Mouse (Mus musculus): ENCODE results near the gene B2m.
A peak's percentile ranks its signal among the peaks of the same experiment; 100 is the strongest.
"Not testable (repeated sequence)": the region's sequence is repeated elsewhere in the genome, so short reads cannot be mapped to it uniquely, and the experiment has no call there.

The B2m gene

GRCm38 (mm10) chr2:122147508-122148241 is at the start of gene B2m:
TSS of gene B2m (plus strand) at chr2:122147686.
- peak; percentile 94 to 95 for DNase-seq (ENCODE audit: low spot score in 2 of 2)

DNA sequence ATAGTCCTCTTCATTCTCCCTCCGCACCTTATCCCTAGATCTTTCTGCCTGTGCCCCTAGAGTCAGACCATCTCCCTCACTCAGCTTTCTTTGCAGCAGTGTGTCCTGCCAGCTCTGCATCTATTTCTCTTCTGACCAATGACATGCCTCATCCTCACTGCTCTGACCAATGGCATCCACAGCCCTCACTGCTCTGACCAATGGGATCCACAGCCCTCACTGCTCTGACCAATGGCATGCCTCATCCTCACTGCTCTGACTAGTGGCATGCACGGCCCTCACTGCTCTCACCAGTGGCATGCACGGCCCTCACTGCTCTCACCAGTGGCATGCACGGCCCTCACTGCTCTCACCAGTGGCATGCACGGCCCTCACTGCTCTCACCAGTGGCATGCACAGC is 49.8 kb upstream of the B2m start:
- not testable (repeated sequence) for DNase-seq (ENCODE audit: low spot score in 2 of 2)

GRCm38 (mm10) chr2:122102070-122102469 is 45.4 kb upstream of the B2m start:
- DNase-seq (ENCODE audit: low spot score in 2 of 2), result no peak

DNA sequence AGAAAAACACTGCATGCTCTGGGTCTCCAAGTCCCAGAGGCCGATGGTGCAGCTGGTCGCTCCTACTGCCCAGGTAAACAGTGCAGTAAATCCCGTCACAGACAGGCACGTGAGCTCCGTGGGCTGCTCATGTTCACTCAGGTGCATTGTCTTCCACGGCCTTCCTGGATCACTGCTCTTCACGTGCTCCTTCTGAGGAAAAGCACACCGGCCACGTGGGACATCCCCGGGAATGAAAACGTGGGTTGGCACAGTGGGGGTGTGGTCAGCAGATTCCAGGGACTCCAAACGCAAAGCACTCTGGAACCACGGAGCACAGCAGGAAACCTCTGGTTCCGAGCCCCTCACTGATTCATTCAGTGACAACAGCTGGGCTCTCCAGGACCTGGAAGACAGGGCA is 39.4 kb upstream of the B2m start:
- DNase-seq (ENCODE audit: low spot score in 2 of 2), result no peak

- DNase-seq (ENCODE audit: low spot score in 2 of 2), result no peak
Observed at GRCm38 (mm10) chr2:122109714-122110113, 37.8 kb upstream of the B2m start.

GRCm38 (mm10) chr2:122116888-122117287 is 30.6 kb upstream of the B2m start:
- DNase-seq (ENCODE audit: low spot score in 2 of 2), result no peak

DNA sequence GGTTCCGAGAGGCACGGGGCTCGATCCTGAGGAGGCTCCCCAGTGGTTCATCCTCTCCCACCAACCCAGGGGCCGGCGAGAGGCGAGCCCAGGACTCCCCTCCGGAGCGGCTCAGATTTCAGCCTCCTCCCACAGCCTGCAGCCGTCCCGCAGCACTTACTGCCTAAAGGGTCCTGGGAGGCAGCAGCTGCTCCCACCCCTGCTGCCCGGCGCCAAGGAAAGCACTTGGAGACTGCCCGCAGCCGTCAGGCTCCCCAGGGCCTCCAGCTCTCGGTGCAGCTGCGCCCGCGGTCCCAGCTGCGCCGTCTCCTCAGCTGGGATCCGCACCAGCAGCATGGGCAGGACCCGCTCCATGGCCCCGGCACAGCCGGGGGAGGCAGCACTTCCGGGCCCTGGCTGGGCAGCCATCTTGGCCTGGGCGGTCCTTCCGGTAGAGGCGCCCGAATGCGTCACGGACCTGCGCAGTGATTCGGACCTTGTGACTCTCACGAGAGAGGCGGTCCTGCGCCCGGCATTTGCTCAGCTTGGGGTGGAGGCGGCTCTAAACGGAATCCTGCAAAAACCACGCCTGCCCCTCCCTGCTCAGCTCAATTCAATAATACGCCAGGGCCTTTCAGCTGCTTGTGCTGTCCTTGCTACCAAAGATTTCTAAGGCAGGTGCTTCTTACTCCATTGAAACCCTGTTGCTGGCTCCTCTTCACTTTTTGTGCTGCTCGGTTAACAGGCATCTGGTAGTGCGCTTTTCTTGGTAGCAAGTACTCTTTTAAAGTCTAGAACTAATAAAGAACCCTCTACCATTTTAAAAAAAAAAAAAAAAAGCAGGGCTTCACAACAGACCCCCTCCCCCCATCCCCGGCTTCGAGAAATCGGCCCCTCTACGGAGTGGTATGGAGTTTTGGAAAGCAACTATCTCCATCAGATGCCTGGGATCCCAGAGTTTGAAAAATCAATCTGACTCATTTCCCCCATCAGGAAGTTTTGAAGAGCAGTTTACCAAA is 29.2 kb upstream of the B2m start, which contains the start of gene Spg11:
TSS of gene Spg11 (minus strand) at position 426 of the 998 bp plus-strand sequence.
- peak; percentile 95 to 98 for DNase-seq (ENCODE audit: low spot score in 2 of 2)

- no peak for DNase-seq (ENCODE audit: low spot score in 2 of 2)
Observed at GRCm38 (mm10) chr2:122125680-122126572, 21.6 kb upstream of the B2m start.

DNA sequence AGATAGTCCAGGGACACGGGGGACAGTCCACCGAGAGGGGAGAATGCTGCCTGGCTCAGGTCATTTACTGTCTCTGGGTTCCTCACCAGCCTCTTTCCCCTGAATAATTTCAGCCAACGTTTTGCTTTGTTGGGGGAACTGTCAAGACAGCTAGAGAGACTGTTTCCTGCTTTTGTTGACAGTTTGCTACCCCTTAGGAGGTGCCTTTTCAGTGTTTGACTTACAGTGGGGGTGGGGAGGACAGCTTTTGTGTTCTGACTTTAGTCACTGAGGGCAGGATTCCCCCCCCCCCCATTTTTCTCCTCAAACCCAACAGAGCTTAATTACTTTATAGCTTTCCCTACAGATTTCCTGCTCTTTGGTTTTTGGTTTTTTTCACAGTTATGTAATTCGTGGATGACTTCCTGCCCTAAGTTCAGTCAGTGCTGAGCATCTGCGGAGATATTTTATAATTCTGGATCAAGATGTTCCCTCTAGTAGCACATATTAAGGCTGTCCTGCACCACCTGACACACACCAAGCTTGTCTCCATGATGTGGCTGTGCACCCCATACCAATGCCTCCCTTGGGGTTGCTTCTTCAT is 20.6 kb upstream of the B2m start:
- DNase-seq (ENCODE audit: low spot score in 2 of 2), result no peak

DNA sequence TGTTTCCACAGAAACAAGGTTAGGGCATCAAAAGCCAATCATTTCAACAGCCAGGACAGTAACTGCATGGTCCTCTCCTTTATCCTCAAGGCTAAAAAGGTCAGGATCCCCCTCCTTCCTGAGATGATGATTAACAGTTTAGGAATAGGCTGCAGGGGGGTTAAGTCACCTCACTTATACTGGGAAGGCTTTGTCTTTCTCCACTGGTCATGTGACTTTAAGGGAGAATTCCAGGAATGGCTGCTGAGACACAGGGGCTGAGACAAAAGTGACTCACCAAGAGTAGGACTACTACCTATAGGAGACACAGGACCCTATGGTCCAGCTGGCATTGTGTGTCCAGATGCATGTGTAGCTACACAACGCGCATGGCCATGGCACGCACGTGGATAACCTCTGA is 19.9 kb upstream of the B2m start:
- DNase-seq (ENCODE audit: low spot score in 2 of 2), result no peak

GRCm38 (mm10) chr2:122132078-122132477 is 15.4 kb upstream of the B2m start:
- DNase-seq (ENCODE audit: low spot score in 2 of 2), result no peak

- DNase-seq (ENCODE audit: low spot score in 2 of 2), result no peak
Observed at GRCm38 (mm10) chr2:122132618-122133017, 14.9 kb upstream of the B2m start.

DNA sequence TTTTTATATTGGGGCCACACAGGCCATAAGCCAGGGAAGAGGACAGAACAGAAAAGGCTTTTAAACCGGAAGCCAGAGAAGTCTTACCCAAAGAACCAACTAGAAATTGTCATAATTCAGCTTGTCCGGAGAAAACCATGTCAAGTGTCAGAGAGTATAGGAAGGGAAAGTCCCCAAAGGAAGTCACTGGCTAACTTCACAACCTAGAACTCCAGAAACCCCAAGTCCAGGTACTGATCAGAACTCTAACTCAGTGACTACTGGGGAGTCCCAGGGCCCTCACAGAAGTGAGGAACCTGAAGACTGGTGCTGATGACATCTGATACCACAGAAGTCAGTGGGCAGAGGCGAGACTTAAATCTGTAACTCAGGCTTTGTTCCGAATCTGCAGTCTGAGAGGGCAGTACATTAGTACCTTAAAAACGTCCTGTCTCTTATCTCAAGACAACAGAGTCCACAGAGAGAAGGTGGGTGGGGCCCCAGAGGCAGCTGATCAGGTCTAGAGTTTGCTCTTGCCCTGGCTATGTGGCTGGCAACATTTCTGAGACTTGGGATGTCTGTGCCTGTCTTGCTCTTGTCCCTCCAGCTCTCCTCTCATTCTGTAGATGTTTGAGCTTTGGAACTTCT is 9.5 kb upstream of the B2m start:
- no peak for DNase-seq (ENCODE audit: low spot score in 2 of 2)

DNA sequence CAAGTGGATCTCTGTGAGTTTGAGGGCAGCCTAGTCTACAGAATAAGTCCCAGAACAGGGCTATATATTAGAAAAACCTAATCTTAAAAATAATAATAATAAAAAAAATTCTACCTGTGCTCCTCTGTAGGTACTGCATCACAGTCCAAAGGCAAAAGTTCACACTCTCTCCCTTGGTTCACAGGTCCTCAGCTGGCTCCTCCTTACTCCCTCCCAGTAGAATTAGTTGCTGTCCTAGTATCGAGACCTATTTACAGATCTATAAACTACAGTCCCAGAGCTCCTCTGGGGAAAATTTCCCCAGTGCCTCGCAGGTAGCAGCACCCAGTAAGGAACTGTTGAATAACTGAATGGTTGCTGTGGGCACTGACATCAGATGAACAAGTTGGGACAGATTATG is 6.7 kb upstream of the B2m start:
- DNase-seq (ENCODE audit: low spot score in 2 of 2), result no peak

DNA sequence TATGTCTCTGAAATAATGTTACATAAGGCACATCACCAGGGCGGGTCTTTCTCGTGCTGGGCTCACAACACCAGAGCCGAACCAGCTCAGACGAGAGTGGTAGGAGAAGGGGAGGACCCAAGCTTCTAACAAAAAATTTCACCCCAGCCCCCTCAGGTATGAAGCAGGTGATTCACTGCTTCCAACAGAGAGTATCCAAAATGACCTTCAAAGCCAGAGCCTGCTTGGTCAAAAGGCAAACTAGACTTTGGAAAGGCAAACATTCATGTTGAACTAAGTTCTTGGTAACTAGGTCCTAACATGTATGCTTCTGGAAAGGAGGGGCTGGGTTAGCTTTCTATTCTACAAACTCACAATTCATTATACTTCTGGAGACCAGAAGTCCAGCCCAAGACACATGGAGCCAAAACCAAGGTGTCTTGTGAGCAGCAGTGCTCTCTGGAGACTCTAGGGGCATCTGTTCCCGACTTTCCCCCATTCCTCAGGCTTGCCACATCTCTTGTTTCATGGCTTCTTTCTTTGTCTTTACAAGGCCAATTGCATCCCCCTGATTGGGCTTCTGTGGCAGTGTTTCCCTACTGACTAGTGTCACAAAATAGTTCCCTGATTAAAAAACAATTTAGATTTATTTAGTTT is 6.0 kb upstream of the B2m start:
- no peak for DNase-seq (ENCODE audit: low spot score in 2 of 2)

DNA sequence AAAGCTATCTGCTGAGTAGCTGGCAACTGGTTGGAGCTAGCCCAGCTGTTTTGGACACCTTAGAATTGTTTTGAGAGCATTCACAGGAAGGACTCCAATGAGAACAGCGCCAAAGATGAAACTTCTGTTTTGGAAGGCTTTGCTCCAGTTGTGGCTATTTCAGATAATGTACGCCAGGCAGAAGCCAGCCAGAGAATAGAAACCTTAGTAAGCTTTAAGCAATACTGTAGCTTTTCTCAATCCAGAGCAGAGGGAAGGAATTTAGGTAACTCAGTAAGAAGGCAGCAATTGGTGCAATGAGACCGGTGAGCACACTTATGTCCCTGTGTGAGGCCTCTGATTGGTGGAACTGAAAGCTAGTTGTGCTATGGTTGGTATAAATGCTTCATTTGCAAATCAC is 4.4 kb upstream of the B2m start:
- no peak for DNase-seq (ENCODE audit: low spot score in 2 of 2)

GRCm38 (mm10) chr2:122145756-122146155 is 1.7 kb upstream of the B2m start:
- DNase-seq (ENCODE audit: low spot score in 2 of 2), result no peak

DNA sequence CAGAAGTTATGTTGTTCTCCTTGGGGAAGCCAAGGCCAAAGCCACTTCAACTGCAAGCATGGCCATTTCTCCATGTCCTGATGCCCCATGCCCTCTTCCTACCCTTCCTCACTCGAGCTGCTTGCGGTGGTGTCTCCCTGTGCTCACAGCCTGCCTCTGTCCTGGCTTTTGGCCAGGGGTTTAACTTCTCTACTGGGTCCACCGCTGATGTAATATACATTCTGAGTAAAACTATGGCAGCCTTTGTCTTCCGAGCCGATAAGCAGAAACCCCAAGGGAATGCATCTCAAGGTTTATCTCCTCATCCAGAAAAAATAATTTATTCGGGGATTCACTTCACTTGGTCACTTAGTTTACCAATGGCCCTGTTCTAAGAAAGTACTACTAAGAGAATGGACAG is 799 bp upstream of the B2m start:
- DNase-seq (ENCODE audit: low spot score in 2 of 2), result no peak

GRCm38 (mm10) chr2:122148242-122148917 is 894 bp downstream of the B2m start:
- DNase-seq (ENCODE audit: low spot score in 2 of 2), result peak; percentile 26 to 57

DNA sequence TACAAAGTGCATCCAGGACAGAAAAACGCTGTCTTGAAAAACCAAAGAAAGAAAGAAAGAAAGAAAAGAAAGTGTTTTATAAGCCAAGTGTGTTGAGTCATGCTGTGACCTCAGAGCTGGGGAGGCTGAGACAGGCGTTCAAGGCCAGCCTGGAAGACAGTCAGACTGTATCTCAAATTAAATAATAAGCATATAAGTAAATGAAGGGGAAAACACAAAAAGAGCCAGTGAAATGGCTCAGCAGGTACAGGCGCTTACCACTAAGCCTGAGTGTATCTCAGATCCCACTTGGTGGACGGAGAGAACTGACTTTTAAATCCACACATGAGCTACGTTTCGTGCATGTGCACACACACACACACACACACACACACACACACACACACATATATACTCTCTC is 1.8 kb downstream of the B2m start:
- DNase-seq (ENCODE audit: low spot score in 2 of 2), result no peak
